Mouse (Mus musculus) lung, postnatal 0 days (tissue): ENCODE data around the gene Nat8f5.

Experiments used
- CTCF ChIP-seq: IDR thresholded peaks from 2 replicates; pipeline ENCODE4 v1.5.1; 2016; ENCODE audit warnings: antibody characterized with exemption, mild to moderate bottlenecking
- EP300 ChIP-seq: IDR thresholded peaks from 2 replicates; pipeline ENCODE4 v1.6.1; 2016; ENCODE audit warnings: antibody characterized with exemption, mild to moderate bottlenecking, control low read depth

GRCm38 (mm10) chr6:85863136-85863535 is 42.4 kb upstream of the Nat8f5 start:
- no peak for TF ChIP-seq CTCF
- TF ChIP-seq EP300: no peak
